Mouse (Mus musculus) erythroblast, embryonic 14.5 days (primary cell): ENCODE measurements around the gene Pde3b. TPM values are rescaled to one million over a fixed set of nuclear protein-coding genes. Genes with fewer than 3 reads are reported as not detected.

Experiments
- H3K27me3 ChIP-seq: 2 replicates; pipeline ENCODE4 v1.6.1; 2012; ENCODE audit warnings: inconsistent platforms; ENCODE audit not compliant: control insufficient read depth
- H3K36me3 ChIP-seq: 2 replicates; pipeline ENCODE4 v1.6.1; 2012; ENCODE audit warnings: mild to moderate bottlenecking, inconsistent platforms; ENCODE audit not compliant: control insufficient read depth
- H3K4me1 ChIP-seq: 2 replicates; pipeline ENCODE4 v1.6.1; 2012; ENCODE audit warnings: inconsistent platforms; ENCODE audit not compliant: control insufficient read depth
- H3K4me3 ChIP-seq: replicated peaks from 2 replicates; pipeline ENCODE3; 2012; ENCODE audit warnings: moderate library complexity, mild to moderate bottlenecking, inconsistent platforms
- H3K9me3 ChIP-seq: 2 replicates; pipeline ENCODE4 v1.6.1; 2012; ENCODE audit warnings: low read length, inconsistent platforms, mixed read lengths; ENCODE audit not compliant: control insufficient read depth
- GATA1 ChIP-seq: IDR thresholded peaks from 2 replicates; pipeline ENCODE4 v1.6.1; 2012; ENCODE audit warnings: low read length, inconsistent platforms, mixed read lengths
- TAL1 ChIP-seq: IDR thresholded peaks from 3 replicates; pipeline ENCODE4 v1.6.1; 2012; ENCODE audit warnings: low read length, inconsistent platforms, mixed read lengths
- polyA plus RNA-seq: library from polyadenylated mRNA; stranded (reverse); fragments of >175 nt; gene quantifications from 2 replicates; pipeline ENCODE4 v1.2.3, GENCODE M21; 2012

Pde3b gene
- polyA plus RNA-seq, 1 experiment: 0.01 TPM

DNA sequence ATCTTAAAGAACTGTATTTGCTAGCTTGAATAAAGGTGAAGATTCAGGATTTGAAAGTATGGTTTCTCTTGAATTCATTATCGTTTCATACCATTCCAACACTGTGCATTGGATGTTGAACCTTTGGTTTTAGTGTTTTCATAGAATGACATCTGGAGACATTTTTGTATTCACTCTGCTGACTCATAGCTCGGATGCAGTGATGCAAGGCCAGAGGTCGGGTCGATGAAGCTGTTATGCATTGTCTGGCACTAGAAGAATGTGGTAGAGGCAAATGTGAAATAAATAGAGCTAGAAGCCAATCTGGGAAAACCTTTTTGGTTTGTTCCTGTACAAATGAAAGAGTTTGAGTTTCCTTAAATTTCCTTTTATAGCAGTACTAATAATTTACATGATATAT is 16.9 kb downstream of the Pde3b start:
- Histone ChIP-seq H3K4me1 (peaks cover 2% of the 10 kb centered on the region; the same call in 1 of the 2 replicates), H3K9me3 (no peaks in the 10 kb centered on the region), H3K36me3 (no peaks in the 10 kb centered on the region), H3K27me3 (no peaks in the 10 kb centered on the region), H3K4me3 (no peak overlapping the region)
- TF ChIP-seq TAL1: no peak
- no peak for TF ChIP-seq GATA1

DNA sequence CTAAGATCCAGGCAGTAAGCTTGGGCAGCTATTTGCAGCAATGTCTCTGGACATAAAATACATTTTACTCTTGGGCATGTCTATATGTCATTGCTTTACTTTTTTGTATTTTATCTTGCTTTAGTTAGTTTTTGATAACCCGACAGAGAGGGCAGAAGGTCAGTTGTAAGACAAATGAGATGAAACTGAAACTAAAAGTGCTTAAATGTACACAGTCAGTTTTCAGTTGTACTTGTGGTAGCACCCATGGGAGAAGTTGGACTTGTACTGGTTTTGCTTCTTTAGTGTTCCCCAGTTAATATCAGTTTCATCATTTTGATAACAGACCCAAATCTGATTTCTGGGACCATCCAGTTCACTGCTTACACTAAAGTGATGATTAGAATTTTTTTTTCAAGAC is 24.6 kb downstream of the Pde3b start:
- no peaks in the 10 kb centered on the region for H3K9me3 ChIP-seq

DNA sequence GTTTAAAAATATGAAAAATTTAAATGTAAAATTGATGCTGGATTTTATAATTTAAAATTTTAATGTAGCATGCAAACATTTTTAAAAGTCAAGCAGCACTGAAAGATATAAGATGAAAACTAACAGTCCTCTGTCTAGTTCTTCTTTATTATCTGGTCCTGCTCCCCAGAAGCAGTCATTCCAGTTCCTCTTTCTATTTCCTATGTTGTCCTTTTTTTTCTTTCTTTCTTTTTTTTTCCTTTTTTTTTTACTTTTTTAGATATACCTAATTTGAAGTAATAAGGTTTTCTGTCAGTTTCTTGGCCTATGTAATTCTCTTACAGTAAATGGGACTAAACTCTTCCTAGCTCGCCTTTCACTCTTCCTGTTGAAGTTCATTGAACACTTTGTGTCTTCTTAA is 25.4 kb downstream of the Pde3b start:
- TF ChIP-seq TAL1: no peak
- no peak for TF ChIP-seq GATA1

More for the DNA sequence above, 24.6 kb downstream of the Pde3b start:
- Histone ChIP-seq H3K4me1 (peaks cover 2% of the 10 kb centered on the region; the same call in 1 of the 2 replicates), H3K27me3 (no peaks in the 10 kb centered on the region), H3K4me3 (no peak overlapping the region), H3K36me3 (no peaks in the 10 kb centered on the region)
- TF ChIP-seq TAL1: no peak
- no peak for TF ChIP-seq GATA1

DNA sequence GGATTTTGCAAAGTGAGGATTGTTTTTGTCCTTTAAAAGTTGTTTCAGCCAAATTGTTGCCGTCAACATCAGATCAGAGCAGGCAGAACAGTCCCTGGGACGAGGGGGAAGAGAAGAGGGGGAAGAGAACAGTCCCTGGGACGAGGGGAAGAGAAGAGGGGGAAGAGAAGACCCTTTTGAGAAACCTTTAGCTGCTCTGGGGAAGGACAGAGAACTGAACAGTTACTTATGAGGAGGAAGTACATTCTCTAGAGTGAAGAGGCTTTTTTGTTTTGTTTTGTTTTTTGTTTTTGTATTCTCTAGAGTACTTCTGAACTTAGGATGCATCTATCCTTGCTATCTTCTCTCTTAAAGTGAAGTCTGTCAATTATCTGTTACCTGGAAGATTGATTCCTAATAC is 37.8 kb downstream of the Pde3b start:
- no peak for TF ChIP-seq TAL1
- TF ChIP-seq GATA1: no peak
- H3K4me3 ChIP-seq: no peak overlapping the region
- no peaks in the 10 kb centered on the region for H3K9me3 ChIP-seq
- no peaks in the 10 kb centered on the region for H3K36me3 ChIP-seq
- H3K4me1 ChIP-seq: peaks cover 9% of the 10 kb centered on the region
- H3K27me3 ChIP-seq: no peaks in the 10 kb centered on the region

More for the DNA sequence above, 25.4 kb downstream of the Pde3b start:
- Histone ChIP-seq H3K27me3 (no peaks in the 10 kb centered on the region), H3K9me3 (no peaks in the 10 kb centered on the region), H3K36me3 (no peaks in the 10 kb centered on the region), H3K4me1 (peaks cover 2% of the 10 kb centered on the region; the same call in 1 of the 2 replicates), H3K4me3 (no peak overlapping the region)

DNA sequence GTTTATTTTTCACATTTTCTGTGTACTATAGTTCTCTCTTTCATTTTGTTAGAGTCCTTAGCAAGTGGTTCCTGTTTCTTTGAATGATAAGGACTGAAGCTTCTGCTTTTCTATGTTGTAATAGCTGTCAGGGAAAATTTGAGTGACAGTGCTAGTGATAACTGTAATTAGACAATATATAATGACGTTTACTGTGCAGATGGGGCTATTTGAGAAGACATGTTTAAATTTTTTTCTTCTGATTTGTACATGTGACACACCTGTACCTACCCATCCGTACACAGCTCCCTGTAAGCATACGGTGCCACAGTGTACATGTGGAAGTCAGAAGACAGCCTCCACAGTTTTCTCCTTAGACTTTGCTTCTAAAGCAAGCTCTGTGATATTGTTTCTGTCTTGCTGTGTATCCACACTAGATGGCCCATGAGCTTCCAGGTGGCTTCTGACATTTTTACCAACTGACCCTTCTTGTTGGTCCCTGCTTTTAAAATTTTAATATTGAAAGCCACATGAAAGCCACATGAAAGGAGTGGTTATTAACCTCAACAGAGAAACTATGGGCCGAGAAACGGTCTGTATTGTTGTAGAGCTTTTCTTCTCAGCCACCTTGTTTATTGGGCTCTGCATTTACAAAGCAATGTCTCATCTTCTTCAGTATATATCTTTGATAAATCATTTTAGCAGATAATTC is 38.4 kb downstream of the Pde3b start:
- TF ChIP-seq GATA1 (no peak), TAL1 (no peak)
- Histone ChIP-seq H3K4me1 (peaks cover 9% of the 10 kb centered on the region), H3K9me3 (no peaks in the 10 kb centered on the region), H3K4me3 (no peak overlapping the region), H3K36me3 (no peaks in the 10 kb centered on the region), H3K27me3 (no peaks in the 10 kb centered on the region)

DNA sequence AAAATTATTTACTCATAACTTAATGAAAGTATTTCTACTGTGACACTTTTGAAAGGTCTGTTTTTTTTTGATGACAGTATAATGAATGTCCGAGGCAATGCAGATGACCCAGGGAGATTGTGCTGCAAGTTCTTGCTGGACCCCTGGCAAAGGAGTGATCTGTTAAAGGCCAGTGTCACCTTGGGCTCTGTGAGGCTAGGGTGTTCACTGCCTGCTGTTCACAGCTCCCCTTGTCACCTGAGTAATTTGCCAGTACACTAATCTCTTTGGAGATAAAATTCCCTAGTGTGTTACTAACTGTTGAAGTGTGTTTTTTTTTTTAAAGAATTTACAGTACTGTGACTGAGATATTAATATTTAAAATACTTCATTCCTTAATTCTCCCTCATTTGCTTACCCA is 39.8 kb downstream of the Pde3b start:
- Histone ChIP-seq H3K4me1 (peaks cover 9% of the 10 kb centered on the region), H3K9me3 (no peaks in the 10 kb centered on the region), H3K4me3 (no peak overlapping the region), H3K36me3 (no peaks in the 10 kb centered on the region), H3K27me3 (no peaks in the 10 kb centered on the region)
- TF ChIP-seq GATA1 (no peak), TAL1 (no peak)

DNA sequence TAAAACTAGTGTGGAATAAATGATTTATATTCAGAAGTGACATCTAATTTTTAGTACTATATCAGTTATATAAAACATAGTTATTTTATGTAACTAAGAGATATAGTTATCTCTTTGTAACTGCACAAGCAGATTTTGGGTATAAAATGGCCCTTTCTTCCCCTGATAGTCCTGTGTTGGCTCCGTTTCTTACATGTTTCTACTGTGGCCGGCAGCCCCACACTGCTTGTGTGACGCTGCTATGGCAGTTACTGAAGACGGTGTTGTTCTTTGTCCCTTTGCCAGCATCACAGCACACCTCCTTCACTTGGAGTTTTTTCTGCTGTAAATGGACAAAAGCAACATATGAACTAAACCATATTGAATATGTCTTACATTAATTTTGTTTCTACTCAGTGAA is 41.8 kb downstream of the Pde3b start:
- H3K9me3 ChIP-seq: no peaks in the 10 kb centered on the region
- peaks cover 7% of the 10 kb centered on the region for H3K4me1 ChIP-seq
- H3K36me3 ChIP-seq: no peaks in the 10 kb centered on the region
- no peak overlapping the region for H3K4me3 ChIP-seq
- no peaks in the 10 kb centered on the region for H3K27me3 ChIP-seq
- TF ChIP-seq TAL1: no peak
- TF ChIP-seq GATA1: no peak

DNA sequence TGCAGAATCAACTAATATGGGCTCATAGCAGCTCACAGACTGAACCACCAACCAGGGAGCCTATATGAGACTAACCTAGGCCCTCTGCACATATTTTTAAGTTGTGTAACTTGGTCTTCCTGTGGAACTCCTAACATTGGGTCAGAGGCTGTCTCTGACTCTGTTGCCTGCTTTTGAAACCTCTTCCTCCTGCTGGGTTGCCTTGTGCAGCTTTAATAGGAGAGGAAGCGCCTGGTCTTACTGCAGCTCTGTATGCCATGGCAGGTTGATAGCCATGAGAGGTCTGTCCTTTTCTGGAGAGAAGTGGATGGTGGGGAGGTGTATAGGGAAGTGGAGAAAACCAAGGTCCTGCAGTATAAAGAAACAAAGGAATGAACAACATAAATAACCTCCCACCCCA is 44.8 kb downstream of the Pde3b start:
- H3K9me3 ChIP-seq: no peaks in the 10 kb centered on the region
- no peak for TF ChIP-seq TAL1
- no peak for TF ChIP-seq GATA1
- H3K4me3 ChIP-seq: no peak overlapping the region
- peaks cover 2% of the 10 kb centered on the region; the same call in 1 of the 2 replicates for H3K4me1 ChIP-seq
- no peaks in the 10 kb centered on the region for H3K27me3 ChIP-seq
- H3K36me3 ChIP-seq: no peaks in the 10 kb centered on the region

DNA sequence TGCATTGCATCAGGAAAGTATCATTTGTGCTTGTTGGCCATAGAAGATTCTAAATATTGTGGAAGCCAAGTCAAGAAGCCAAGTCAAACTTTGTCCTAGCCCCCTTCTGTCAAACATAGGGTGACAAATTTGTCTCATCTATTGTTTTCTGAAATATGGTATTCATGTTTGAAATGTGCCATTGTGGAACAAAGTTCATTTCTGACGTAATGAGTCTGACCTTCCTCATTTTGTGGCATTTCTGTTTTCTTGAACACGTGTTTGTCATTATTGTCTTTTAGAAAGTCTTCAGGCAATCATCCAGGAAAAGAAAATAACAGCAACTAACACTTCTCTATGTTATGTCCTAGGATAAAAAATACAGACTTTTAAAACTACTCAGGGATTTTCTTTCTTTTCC is 46.6 kb downstream of the Pde3b start:
- H3K27me3 ChIP-seq: no peaks in the 10 kb centered on the region
- H3K4me1 ChIP-seq: peaks cover 2% of the 10 kb centered on the region; the same call in 1 of the 2 replicates
- H3K36me3 ChIP-seq: no peaks in the 10 kb centered on the region
- no peaks in the 10 kb centered on the region for H3K9me3 ChIP-seq
- TF ChIP-seq GATA1 (no peak), TAL1 (no peak)
- H3K4me3 ChIP-seq: no peak overlapping the region
